Mouse (Mus musculus): Measurements from ENCODE around the gene Car14. TPM values are rescaled to one million over a fixed set of nuclear protein-coding genes. Genes with fewer than 3 reads are reported as not detected.

The Car14 gene
- 5.4 TPM for polyA plus RNA-seq (2014; fragmentation: Illumina TruSeq; extraction: RNeasy Lipid Tissue Mini Kit (QIAGEN cat#74804); ENCODE audit: low read depth, low replicate concordance)

GRCm38 (mm10) chr3:95904568-95904967 is at the start of gene Car14:
TSS of gene Car14 (minus strand) at chr3:95904691.

GRCm38 (mm10) chr3:95928658-95929503 is 24.4 kb upstream of the Car14 start, which contains the start of gene Anp32e:
TSS of gene Anp32e (plus strand) at chr3:95929246.

GRCm38 (mm10) chr3:95893606-95894316 is 10.7 kb downstream of the Car14 start, which contains the start of gene Aph1a:
TSS of gene Aph1a (plus strand) at chr3:95893969.

GRCm38 (mm10) chr3:95891211-95892065 is 13.1 kb downstream of the Car14 start, which contains the start of gene BC028528:
TSS of gene BC028528 (minus strand) at chr3:95892005.

GRCm38 (mm10) chr3:95881979-95882815 is 22.3 kb downstream of the Car14 start, which contains the start of gene Ciart:
TSS of gene Ciart (minus strand) at chr3:95882251.

GRCm38 (mm10) chr3:95871392-95871867 is 33.1 kb downstream of the Car14 start, which contains the start of gene Mrps21:
TSS of gene Mrps21 (minus strand) at chr3:95871519.

GRCm38 (mm10) chr3:95855502-95856089 is 48.9 kb downstream of the Car14 start, which contains the start of gene Prpf3:
TSS of gene Prpf3 (minus strand) at chr3:95855885.

Other genes starting within 250 kb of the Car14 start
- gene Mcl1, start 245.9 kb downstream of the Car14 start, polyA plus RNA-seq (2014; fragmentation: Illumina TruSeq; extraction: RNeasy Lipid Tissue Mini Kit (QIAGEN cat#74804); ENCODE audit: low read depth, low replicate concordance), result 456 TPM
- gene Adamtsl4, start 216.8 kb downstream of the Car14 start, polyA plus RNA-seq (2014; fragmentation: Illumina TruSeq; extraction: RNeasy Lipid Tissue Mini Kit (QIAGEN cat#74804); ENCODE audit: low read depth, low replicate concordance), result 0.47 TPM
- 34.2 TPM for gene Ecm1, start 165.1 kb downstream of the Car14 start, polyA plus RNA-seq (2014; fragmentation: Illumina TruSeq; extraction: RNeasy Lipid Tissue Mini Kit (QIAGEN cat#74804); ENCODE audit: low read depth, low replicate concordance)
- 17.7 TPM for gene Tars2, start 144.5 kb downstream of the Car14 start, polyA plus RNA-seq (2014; fragmentation: Illumina TruSeq; extraction: RNeasy Lipid Tissue Mini Kit (QIAGEN cat#74804); ENCODE audit: low read depth, low replicate concordance)
- gene Rprd2, start 85.8 kb downstream of the Car14 start, polyA plus RNA-seq (2014; fragmentation: Illumina TruSeq; extraction: RNeasy Lipid Tissue Mini Kit (QIAGEN cat#74804); ENCODE audit: low read depth, low replicate concordance), result 43.9 TPM
- gene Prpf3, start 48.8 kb downstream of the Car14 start, polyA plus RNA-seq (2014; fragmentation: Illumina TruSeq; extraction: RNeasy Lipid Tissue Mini Kit (QIAGEN cat#74804); ENCODE audit: low read depth, low replicate concordance), result 31.8 TPM
- 39.8 TPM for gene Mrps21, start 33.2 kb downstream of the Car14 start, polyA plus RNA-seq (2014; fragmentation: Illumina TruSeq; extraction: RNeasy Lipid Tissue Mini Kit (QIAGEN cat#74804); ENCODE audit: low read depth, low replicate concordance)
- gene Ciart, start 22.4 kb downstream of the Car14 start, polyA plus RNA-seq (2014; fragmentation: Illumina TruSeq; extraction: RNeasy Lipid Tissue Mini Kit (QIAGEN cat#74804); ENCODE audit: low read depth, low replicate concordance), result 0.29 TPM
- 46.0 TPM for gene BC028528, start 12.7 kb downstream of the Car14 start, polyA plus RNA-seq (2014; fragmentation: Illumina TruSeq; extraction: RNeasy Lipid Tissue Mini Kit (QIAGEN cat#74804); ENCODE audit: low read depth, low replicate concordance)
- gene Aph1a, start 10.7 kb downstream of the Car14 start, polyA plus RNA-seq (2014; fragmentation: Illumina TruSeq; extraction: RNeasy Lipid Tissue Mini Kit (QIAGEN cat#74804); ENCODE audit: low read depth, low replicate concordance), result 33.4 TPM
- 188 TPM for gene Anp32e, start 24.6 kb upstream of the Car14 start, polyA plus RNA-seq (2014; fragmentation: Illumina TruSeq; extraction: RNeasy Lipid Tissue Mini Kit (QIAGEN cat#74804); ENCODE audit: low read depth, low replicate concordance)
- 5.4 TPM for gene Plekho1, start 91.3 kb upstream of the Car14 start, polyA plus RNA-seq (2014; fragmentation: Illumina TruSeq; extraction: RNeasy Lipid Tissue Mini Kit (QIAGEN cat#74804); ENCODE audit: low read depth, low replicate concordance)
- gene Vps45, start 153.8 kb upstream of the Car14 start, polyA plus RNA-seq (2014; fragmentation: Illumina TruSeq; extraction: RNeasy Lipid Tissue Mini Kit (QIAGEN cat#74804); ENCODE audit: low read depth, low replicate concordance), result 74.0 TPM
- 26.7 TPM for gene Otud7b, start 199.8 kb upstream of the Car14 start, polyA plus RNA-seq (2014; fragmentation: Illumina TruSeq; extraction: RNeasy Lipid Tissue Mini Kit (QIAGEN cat#74804); ENCODE audit: low read depth, low replicate concordance)

Data from adrenal gland, adult 10 weeks (tissue).